Mouse (Mus musculus): ENCODE measurements around the gene Gm42957. TPM values are rescaled to one million over a fixed set of nuclear protein-coding genes. Genes with fewer than 3 reads are reported as not detected.
"Not testable (repeated sequence)": the region's sequence is repeated elsewhere in the genome, so short reads cannot be mapped to it uniquely, and the experiment has no call there.

Gene Gm42957
- polyA plus RNA-seq, 1 experiment from 2014 or later = 0.22 TPM

DNA sequence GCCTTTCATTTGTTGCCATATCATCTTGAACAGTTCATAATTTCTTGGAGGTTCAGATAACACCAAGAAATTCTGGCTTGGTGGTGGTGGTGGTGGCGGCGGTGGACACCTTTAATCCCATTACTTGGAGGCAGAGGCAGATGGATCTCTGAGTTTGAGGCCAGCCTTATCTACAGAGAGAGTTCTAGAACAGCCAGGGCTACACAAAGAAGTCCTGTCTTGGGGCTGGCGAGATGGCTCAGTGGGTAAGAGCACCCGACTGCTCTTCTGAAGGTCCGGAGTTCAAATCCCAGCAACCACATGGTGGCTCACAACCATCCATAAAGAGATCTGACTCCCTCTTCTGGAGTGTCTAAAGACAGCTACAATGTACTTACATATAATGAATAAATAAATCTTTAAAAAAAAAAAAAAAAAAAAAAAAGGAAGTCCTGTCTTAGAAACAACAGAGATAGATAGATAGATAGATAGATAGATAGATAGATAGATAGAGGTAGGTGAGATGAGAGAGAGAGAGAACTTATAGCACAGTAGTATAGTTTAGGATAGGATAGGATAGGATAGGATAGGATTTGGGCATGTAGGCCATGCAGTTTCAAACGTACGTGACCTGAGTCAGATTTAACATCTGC, 30.6 kb downstream of the Gm42957 start:
- H3K4me1 ChIP-seq = peaks cover 23% of the 10 kb centered on the region
- 88% methylated on average over 7 of the region's 7 CpGs for WGBS
- not testable (repeated sequence) for H3K4me2 ChIP-seq; ATAC-seq (ENCODE audit: insufficient number of reproducible peaks, insufficient read depth, low FRiP score, low TSS enrichment, low read depth); H3K27ac ChIP-seq; H3K36me3 ChIP-seq; H3K27me3 ChIP-seq; H3K4me3 ChIP-seq; H3K9me3 ChIP-seq; H3K9ac ChIP-seq

- H3K27ac ChIP-seq = no peak overlapping the region
- H3K4me2 ChIP-seq = no peak overlapping the region
- no peak for ATAC-seq (ENCODE audit: insufficient number of reproducible peaks, insufficient read depth, low FRiP score, low TSS enrichment, low read depth)
- H3K27me3 ChIP-seq = no peaks in the 10 kb centered on the region
- H3K4me3 ChIP-seq = no peak overlapping the region
- H3K36me3 ChIP-seq = no peaks in the 10 kb centered on the region
- H3K9ac ChIP-seq = no peak overlapping the region
- H3K4me1 ChIP-seq = peaks cover 23% of the 10 kb centered on the region
- 97% methylated on average over 5 of the region's 5 CpGs for WGBS
- H3K9me3 ChIP-seq = no peaks in the 10 kb centered on the region
Measured at GRCm38 (mm10) chr3:96666916-96667315, 31.6 kb downstream of the Gm42957 start.

- no peaks in the 10 kb centered on the region for H3K36me3 ChIP-seq
- no peaks in the 10 kb centered on the region for H3K27me3 ChIP-seq
- no peak overlapping the region for H3K4me3 ChIP-seq
- no peak overlapping the region for H3K4me2 ChIP-seq
- H3K9me3 ChIP-seq = no peaks in the 10 kb centered on the region
- H3K4me1 ChIP-seq = peaks cover 23% of the 10 kb centered on the region
- no peak overlapping the region for H3K9ac ChIP-seq
- 53% methylated on average over 1 of the region's 1 CpGs for WGBS
- no peak overlapping the region for H3K27ac ChIP-seq
- no peak for ATAC-seq (ENCODE audit: insufficient number of reproducible peaks, insufficient read depth, low FRiP score, low TSS enrichment, low read depth)
Measured at GRCm38 (mm10) chr3:96667316-96667715, 32.0 kb downstream of the Gm42957 start.

DNA sequence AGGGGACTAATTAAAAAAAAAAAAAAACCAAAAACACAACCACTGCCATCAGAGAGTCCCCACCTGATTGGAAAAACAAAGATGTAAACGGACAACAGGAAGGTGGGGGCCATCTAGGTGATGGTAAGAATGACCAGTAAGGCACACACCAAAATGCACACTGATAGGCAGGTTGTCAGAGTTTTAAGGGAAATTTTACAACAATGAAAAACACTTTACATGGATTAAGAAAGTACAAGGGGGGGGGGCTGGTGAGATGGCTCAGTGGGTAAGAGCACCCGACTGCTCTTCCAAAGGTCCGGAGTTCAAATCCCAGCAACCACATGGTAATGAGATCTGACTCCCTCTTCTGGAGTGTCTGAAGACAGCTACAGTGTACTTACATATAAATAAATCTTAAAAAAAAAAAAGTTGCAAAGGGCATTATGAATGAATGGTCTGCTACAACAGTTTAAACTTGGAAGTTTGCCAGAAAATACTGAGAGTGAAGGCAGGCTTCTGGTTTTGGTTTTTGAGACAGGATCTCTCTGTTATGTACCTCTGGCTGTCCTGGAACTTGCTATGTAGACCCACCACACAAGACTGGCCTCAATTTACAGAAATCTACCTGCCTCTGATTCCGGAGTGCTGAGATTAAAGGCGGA, 33.3 kb downstream of the Gm42957 start:
- Histone ChIP-seq H3K4me3 (no peak overlapping the region), H3K9me3 (no peaks in the 10 kb centered on the region), H3K4me2 (no peak overlapping the region), H3K27me3 (no peaks in the 10 kb centered on the region), H3K27ac (no peak overlapping the region), H3K9ac (no peak overlapping the region), H3K4me1 (peaks cover 13% of the 10 kb centered on the region), H3K36me3 (no peaks in the 10 kb centered on the region)
- ATAC-seq (ENCODE audit: insufficient number of reproducible peaks, insufficient read depth, low FRiP score, low TSS enrichment, low read depth) = no peak
- 95% methylated on average over 5 of the region's 5 CpGs for WGBS

DNA sequence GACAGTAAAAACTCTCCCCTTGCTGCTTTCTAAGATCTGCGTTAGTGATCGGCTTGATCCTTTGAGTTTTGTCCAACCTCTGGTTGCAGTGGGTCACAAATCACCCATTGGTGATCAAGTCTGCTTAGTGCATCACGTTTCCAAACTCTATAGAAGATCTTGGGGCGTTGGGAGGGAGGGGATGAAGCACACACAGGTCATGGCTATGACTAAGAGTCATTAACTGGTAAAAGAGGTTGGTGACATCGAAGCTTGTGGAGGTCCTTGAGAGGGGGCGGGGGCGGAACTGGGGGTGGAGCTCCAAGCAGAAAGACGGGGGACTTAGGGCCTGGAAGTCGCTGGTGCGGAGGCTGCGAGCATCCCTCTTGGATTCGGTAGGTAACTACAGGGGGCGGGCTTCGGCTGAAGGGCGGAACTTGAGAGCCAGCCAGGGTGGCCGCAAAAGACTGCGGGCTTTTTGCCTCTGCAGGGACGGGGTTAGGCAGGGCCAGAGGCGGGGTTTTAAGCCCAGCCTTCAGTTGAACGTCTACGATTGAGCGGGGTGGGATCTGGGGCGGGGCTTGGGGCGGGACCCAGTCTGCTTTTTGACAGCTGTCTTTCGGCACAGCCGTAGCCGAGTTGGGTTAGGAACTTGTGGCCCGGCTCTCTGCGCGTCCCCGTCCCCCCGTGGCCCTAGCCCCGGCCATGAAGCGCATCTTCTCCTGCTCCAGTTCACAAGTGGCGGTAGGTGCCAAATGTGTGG, 34.6 kb downstream of the Gm42957 start, which contains the start of gene Ankrd35:
Gene Ankrd35, plus strand, starts transcription at position 405 of the 742 bp plus-strand sequence.
- H3K4me2 ChIP-seq = peak within 1 kb of the TSS; percentile 79
- H3K27ac ChIP-seq = no peak within 1 kb of the TSS
- no peaks in the 10 kb centered on the region for H3K27me3 ChIP-seq
- H3K4me3 ChIP-seq = peak within 1 kb of the TSS; percentile 47
- H3K9ac ChIP-seq = peak within 1 kb of the TSS; percentile 46; the same call in 1 of the 2 replicates
- WGBS = 5% methylated on average over 35 of the region's 35 CpGs
- H3K4me1 ChIP-seq = peaks cover 13% of the 10 kb centered on the region
- H3K36me3 ChIP-seq = no peaks in the 10 kb centered on the region
- peak; percentile 93 for ATAC-seq (ENCODE audit: insufficient number of reproducible peaks, insufficient read depth, low FRiP score, low TSS enrichment, low read depth)
- H3K9me3 ChIP-seq = no peaks in the 10 kb centered on the region

DNA sequence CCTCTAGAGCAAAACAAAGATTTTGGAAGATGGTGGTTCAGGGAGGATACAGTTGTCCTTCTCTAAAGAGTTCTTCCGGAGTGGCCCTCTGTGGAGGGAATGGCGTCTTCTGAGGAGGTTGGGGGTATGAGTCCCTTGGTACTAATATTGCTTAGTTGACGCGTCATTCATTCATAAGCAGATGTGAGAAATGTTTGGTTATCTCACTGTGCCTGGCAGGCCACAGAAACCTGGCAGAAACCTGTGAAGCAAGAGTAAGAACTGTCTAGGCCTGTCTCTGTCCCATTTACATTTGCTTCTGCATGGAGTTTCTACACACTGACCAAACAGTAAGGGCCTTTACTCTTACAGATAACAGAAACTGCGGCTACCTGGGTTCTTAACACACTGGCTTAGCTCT, 36.2 kb downstream of the Gm42957 start:
- WGBS = 87% methylated on average over 5 of the region's 5 CpGs
- Histone ChIP-seq H3K4me3 (no peak overlapping the region), H3K27me3 (no peaks in the 10 kb centered on the region)

DNA sequence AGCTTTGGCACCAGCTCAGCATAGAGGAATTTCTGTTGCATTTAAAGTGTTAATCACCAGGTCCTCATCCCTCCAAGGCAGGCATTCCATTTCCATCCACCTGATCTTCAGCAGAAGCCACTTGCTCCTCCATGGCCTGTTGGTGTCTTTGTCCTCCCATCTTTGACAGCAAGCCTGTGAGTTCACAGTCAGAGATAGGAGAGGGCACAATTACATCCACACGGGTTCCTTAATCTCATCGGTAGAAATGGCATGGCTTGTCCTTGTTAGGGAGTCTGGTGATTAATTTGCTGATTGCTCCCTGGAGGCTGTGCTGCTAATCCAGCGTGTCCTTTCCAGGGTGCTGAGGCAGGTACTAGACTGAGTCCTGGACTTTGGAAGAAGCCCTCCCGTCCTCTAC, 38.2 kb downstream of the Gm42957 start:
- no peaks in the 10 kb centered on the region for H3K27me3 ChIP-seq
- H3K4me3 ChIP-seq = no peak overlapping the region
- WGBS = 53% methylated on average over 4 of the region's 4 CpGs
- no peaks in the 10 kb centered on the region for H3K36me3 ChIP-seq
- no peak overlapping the region for H3K27ac ChIP-seq
- no peak overlapping the region for H3K9ac ChIP-seq
- no peaks in the 10 kb centered on the region for H3K9me3 ChIP-seq
- H3K4me2 ChIP-seq = no peak overlapping the region
- peaks cover 17% of the 10 kb centered on the region for H3K4me1 ChIP-seq
- ATAC-seq (ENCODE audit: insufficient number of reproducible peaks, insufficient read depth, low FRiP score, low TSS enrichment, low read depth) = no peak

More for the DNA sequence above, 36.2 kb downstream of the Gm42957 start:
- Histone ChIP-seq H3K27ac (no peak overlapping the region), H3K4me1 (peaks cover 17% of the 10 kb centered on the region), H3K9ac (no peak overlapping the region), H3K4me2 (no peak overlapping the region), H3K9me3 (no peaks in the 10 kb centered on the region), H3K36me3 (no peaks in the 10 kb centered on the region)
- ATAC-seq (ENCODE audit: insufficient number of reproducible peaks, insufficient read depth, low FRiP score, low TSS enrichment, low read depth) = no peak

- Histone ChIP-seq H3K4me1 (peaks cover 17% of the 10 kb centered on the region), H3K9me3 (no peaks in the 10 kb centered on the region), H3K9ac (no peak overlapping the region), H3K27me3 (peaks cover 3% of the 10 kb centered on the region; the same call in 1 of the 2 replicates), H3K4me3 (no peak overlapping the region), H3K27ac (0 out of 2 replicates have a peak overlapping the region, but pooled peaks have one; percentile 53), H3K4me2 (no peak overlapping the region), H3K36me3 (no peaks in the 10 kb centered on the region)
- WGBS = 12% methylated on average over 8 of the region's 8 CpGs
- ATAC-seq (ENCODE audit: insufficient number of reproducible peaks, insufficient read depth, low FRiP score, low TSS enrichment, low read depth) = no peak
Measured at GRCm38 (mm10) chr3:96674442-96674841, 39.2 kb downstream of the Gm42957 start.

- ATAC-seq (ENCODE audit: insufficient number of reproducible peaks, insufficient read depth, low FRiP score, low TSS enrichment, low read depth) = no peak
- no peak overlapping the region for H3K4me3 ChIP-seq
- peaks cover 17% of the 10 kb centered on the region for H3K4me1 ChIP-seq
- H3K9ac ChIP-seq = no peak overlapping the region
- peaks cover 10% of the 10 kb centered on the region; the same call in 1 of the 2 replicates for H3K27me3 ChIP-seq
- no peak overlapping the region for H3K4me2 ChIP-seq
- H3K9me3 ChIP-seq = no peaks in the 10 kb centered on the region
- peak overlapping the region; percentile 28 for H3K27ac ChIP-seq
- WGBS = 80% methylated on average over 3 of the region's 3 CpGs
- no peaks in the 10 kb centered on the region for H3K36me3 ChIP-seq
Measured at GRCm38 (mm10) chr3:96675171-96675570, 39.9 kb downstream of the Gm42957 start.

- Histone ChIP-seq H3K27me3 (peaks cover 14% of the 10 kb centered on the region), H3K4me3 (no peak overlapping the region), H3K27ac (peak overlapping the region; percentile 28), H3K9me3 (no peaks in the 10 kb centered on the region), H3K4me2 (no peak overlapping the region), H3K4me1 (peaks cover 12% of the 10 kb centered on the region), H3K36me3 (no peaks in the 10 kb centered on the region), H3K9ac (no peak overlapping the region)
- 48% methylated on average over 3 of the region's 3 CpGs for WGBS
- ATAC-seq (ENCODE audit: insufficient number of reproducible peaks, insufficient read depth, low FRiP score, low TSS enrichment, low read depth) = no peak
Measured at GRCm38 (mm10) chr3:96675690-96676089, 40.4 kb downstream of the Gm42957 start.

- Histone ChIP-seq H3K36me3 (no peaks in the 10 kb centered on the region), H3K27ac (no peak overlapping the region), H3K9me3 (no peaks in the 10 kb centered on the region), H3K4me1 (peaks cover 11% of the 10 kb centered on the region), H3K4me2 (no peak overlapping the region), H3K9ac (no peak overlapping the region), H3K27me3 (peaks cover 17% of the 10 kb centered on the region), H3K4me3 (no peak overlapping the region)
- ATAC-seq (ENCODE audit: insufficient number of reproducible peaks, insufficient read depth, low FRiP score, low TSS enrichment, low read depth) = no peak
- 72% methylated on average over 7 of the region's 7 CpGs for WGBS
Measured at GRCm38 (mm10) chr3:96678456-96678855, 43.2 kb downstream of the Gm42957 start.

Data from embryonic facial prominence, embryonic 13.5 days (tissue).